Comparison of ENCODE assay signal across 27 mouse cellular contexts in genomic region chr12:80931402-80932140, GRCm38 (mm10). TPM values are rescaled to one million over a fixed set of nuclear protein-coding genes. Genes with fewer than 3 reads are reported as not detected.
"Had no signal": no experiment of that assay in that cellular context is flagged by ENCODE, and none has a peak within 500 bp of the region (broad histone marks: within the 10 kb centered on the region; RNA-seq: fewer than 3 reads in every experiment).

No protein-coding gene starts in this region.

- H3K27me3 ChIP-seq: limb, embryonic 12.5 days; limb, embryonic 15.5 days; lung, embryonic 15.5 days; neural tube, embryonic 13.5 days had no signal

- H3K36me3 ChIP-seq: limb, embryonic 12.5 days; limb, embryonic 15.5 days; lung, embryonic 15.5 days; midbrain, embryonic 10.5 days; neural tube, embryonic 13.5 days had no signal

- H3K27ac ChIP-seq: hindbrain, postnatal 0 days; limb, embryonic 12.5 days; limb, embryonic 15.5 days; lung, embryonic 15.5 days; midbrain, embryonic 10.5 days; neural tube, embryonic 13.5 days had no signal

- H3K9ac ChIP-seq: limb, embryonic 12.5 days; limb, embryonic 15.5 days; lung, embryonic 15.5 days; neural tube, embryonic 13.5 days had no signal

- H3K9me3 ChIP-seq: limb, embryonic 12.5 days; limb, embryonic 15.5 days; lung, embryonic 15.5 days; midbrain, embryonic 10.5 days; neural tube, embryonic 13.5 days had no signal

- ATAC-seq: hindbrain, postnatal 0 days; inflammation-experienced regulatory T-cells, adult 6 months had no signal

- H3K4me1 ChIP-seq: limb, embryonic 12.5 days; limb, embryonic 15.5 days; lung, embryonic 15.5 days; megakaryocyte, embryonic 14.5 days; midbrain, embryonic 10.5 days; neural tube, embryonic 13.5 days had no signal

- DNase-seq: kidney, adult 18-20 months; kidney, adult 9 months; kidney, postnatal 14 days; kidney, postnatal 4 days; left cerebral cortex, postnatal 4 days; lung, adult 18-20 months; lung, postnatal 10 days; lung, postnatal 36 days; midbrain, embryonic 14.5 days; retina, postnatal 1 day; right cerebral cortex, postnatal 25 days; thymus, adult 18-20 months; thymus, postnatal 36 days had no signal

- H3K4me2 ChIP-seq: limb, embryonic 12.5 days; limb, embryonic 15.5 days; lung, embryonic 15.5 days; neural tube, embryonic 13.5 days had no signal

- H3K4me3 ChIP-seq: limb, embryonic 12.5 days; limb, embryonic 15.5 days; lung, embryonic 15.5 days; megakaryocyte, embryonic 14.5 days; midbrain, embryonic 10.5 days; neural tube, embryonic 13.5 days had no signal

RNA-seq across cellular contexts. Expression of gene Slc10a1, which starts 36.9 kb away (rescaled TPM):
- total RNA-seq: hindbrain, postnatal 0 days; layer of hippocampus, adult 18-20 months; layer of hippocampus, postnatal 14 days; left cerebral cortex, adult 8-10 months; left cerebral cortex, postnatal 14 days; left cerebral cortex, postnatal 4 days; midbrain, postnatal 0 days had no signal
- polyA plus RNA-seq: spleen, adult 2 months had no signal
